Mouse (Mus musculus) kidney, postnatal 4 days (tissue): ENCODE results near the gene Ms4a6b.
A peak's percentile ranks its signal among the peaks of the same experiment; 100 is the strongest.
"Not testable (repeated sequence)": the region's sequence is repeated elsewhere in the genome, so short reads cannot be mapped to it uniquely, and the experiment has no call there.

Source experiments
- DNase-seq, 2 experiments: peaks; one replicate each; pipeline ENCODE4 v3.0.0; 2021; ENCODE audit warnings: mixed read lengths in 2 of 2

The Ms4a6b gene

GRCm38 (mm10) chr19:11533888-11534445, 17.7 kb downstream of the Ms4a6b start:
- no peak for DNase-seq

DNA sequence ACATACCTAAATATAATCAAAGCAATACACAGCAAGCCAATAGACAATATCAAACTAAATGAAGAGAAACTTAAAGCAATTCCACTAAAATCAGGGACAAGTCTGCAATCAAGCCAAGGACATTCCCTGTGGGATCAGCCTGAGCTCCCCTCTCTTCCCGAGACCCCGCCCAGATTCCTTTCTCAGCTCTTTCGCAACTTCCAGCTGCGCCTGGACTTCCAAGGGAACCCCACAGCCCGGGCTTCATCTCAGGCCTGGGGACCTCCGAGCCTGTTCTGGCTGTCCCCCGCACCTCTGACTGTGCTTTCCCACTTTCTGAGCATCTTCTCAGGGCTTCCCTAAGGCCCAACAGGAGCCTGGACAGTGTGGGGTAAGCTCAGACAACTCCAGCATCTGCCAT, 20.3 kb downstream of the Ms4a6b start, which contains the start of gene Ms4a4d:
Ms4a4d (plus strand) TSS at position 209 of the 400 bp plus-strand sequence.
- peak in 1 of 2 experiments; percentile 6 for DNase-seq

- DNase-seq: peak; percentile 3 to 15
Observed at GRCm38 (mm10) chr19:11537336-11537735, 21.0 kb downstream of the Ms4a6b start.

GRCm38 (mm10) chr19:11540166-11540821, 24.0 kb downstream of the Ms4a6b start:
- DNase-seq: not testable (repeated sequence)

DNA sequence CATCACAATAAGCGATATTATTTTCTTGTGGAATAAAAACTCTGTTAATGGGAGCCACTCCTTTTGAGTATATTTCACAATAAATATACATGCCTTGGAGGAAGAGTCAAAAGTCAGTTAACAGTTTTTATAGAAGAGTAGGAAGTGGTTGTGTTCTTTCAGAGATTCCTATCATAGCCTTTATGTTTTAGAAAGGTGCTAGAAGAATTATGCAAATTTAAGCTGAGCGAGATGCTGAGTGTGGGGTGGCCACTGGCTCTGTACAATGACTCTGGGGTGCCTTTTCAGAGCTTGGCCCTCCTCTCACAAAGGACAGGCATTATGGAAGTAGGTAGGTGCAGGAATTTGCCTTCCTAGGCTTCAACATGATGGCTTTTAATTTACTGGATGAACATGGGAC, 28.1 kb downstream of the Ms4a6b start:
- not testable (repeated sequence) for DNase-seq

DNA sequence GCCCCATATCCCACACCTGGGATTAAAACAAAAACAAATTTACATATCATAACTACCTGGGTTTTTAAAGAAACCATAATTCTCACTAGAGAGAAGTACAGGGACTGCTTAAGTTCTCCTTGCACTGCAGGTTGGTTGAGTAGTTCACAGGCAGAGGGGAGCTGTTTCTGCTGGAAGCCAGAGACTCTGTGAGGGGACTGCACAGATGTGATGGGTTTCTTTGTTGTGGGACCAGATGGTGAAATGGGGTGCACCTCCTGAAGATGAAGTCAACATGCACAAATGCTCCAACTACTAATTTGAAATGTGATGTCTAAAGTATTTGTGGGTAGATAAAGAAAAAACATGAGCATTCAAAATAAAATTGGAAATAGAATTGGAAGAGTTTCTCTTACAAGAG, 31.6 kb downstream of the Ms4a6b start:
- no peak for DNase-seq

- no peak for DNase-seq
Observed at GRCm38 (mm10) chr19:11554726-11555125, 38.4 kb downstream of the Ms4a6b start.

GRCm38 (mm10) chr19:11559560-11559959, 43.2 kb downstream of the Ms4a6b start:
- not testable (repeated sequence) for DNase-seq

GRCm38 (mm10) chr19:11574965-11575364, 58.7 kb downstream of the Ms4a6b start:
- no peak for DNase-seq
